Mouse (Mus musculus) skeletal muscle tissue, postnatal 0 days (tissue): ENCODE results near the gene Rad17. TPM values are rescaled to one million over a fixed set of nuclear protein-coding genes. Genes with fewer than 3 reads are reported as not detected.

Source experiments
- polyA plus RNA-seq: library from polyadenylated mRNA; unstranded; fragments of >200 nt; fragmentation: Nextera tagmentation; extraction: Ambion mirVana; gene quantifications from 2 replicates; pipeline ENCODE4 v1.2.1, GENCODE M21; 2015

The Rad17 gene
- polyA plus RNA-seq, result 14.4 and 14.9 TPM in 2 replicates

GRCm38 (mm10) chr13:100650550-100651438, at the start of gene Rad17, which contains the start of gene Ak6:
TSS of gene Rad17 (minus strand) at chr13:100651051.
TSS of gene Ak6 (plus strand) at chr13:100650979.

DNA sequence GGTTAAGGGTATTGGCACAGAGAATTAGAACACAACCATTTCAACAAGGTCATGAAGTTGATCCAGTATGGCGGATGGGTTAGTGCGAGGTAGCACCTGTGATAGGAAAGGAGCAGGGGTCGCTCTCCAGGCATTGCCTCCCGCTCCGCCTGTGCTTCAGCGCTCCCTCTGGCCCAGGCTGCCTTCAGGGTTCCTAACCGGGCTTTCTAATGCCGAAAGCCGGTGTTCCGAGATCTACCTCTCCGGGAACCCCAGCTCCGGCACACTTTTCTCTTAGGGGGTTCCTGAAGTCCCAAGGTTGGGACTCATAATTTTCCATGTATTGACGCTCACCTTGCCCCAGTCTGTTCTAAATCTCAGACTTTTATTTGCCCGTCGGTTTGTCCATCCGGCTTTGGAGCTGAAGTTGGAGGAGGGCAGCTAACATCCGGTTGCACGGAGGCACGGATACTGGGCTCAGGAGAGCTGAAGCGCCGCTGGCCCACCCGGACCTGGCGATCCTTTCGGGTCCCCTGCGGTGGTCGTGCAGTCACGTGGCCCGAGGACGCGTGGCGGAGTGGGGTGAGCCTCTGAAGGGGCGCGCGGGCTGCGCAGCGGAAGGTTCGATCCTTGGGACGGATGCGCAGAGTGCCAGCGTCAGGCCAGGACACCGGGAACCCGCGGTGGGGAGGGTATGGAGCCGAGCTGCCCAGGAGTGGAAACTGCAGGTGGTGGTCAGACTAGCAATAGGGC, 18.6 kb upstream of the Rad17 start, which contains the start of gene Ccdc125:
Gene Ccdc125, plus strand, starts transcription at position 427 of the 732 bp plus-strand sequence.

DNA sequence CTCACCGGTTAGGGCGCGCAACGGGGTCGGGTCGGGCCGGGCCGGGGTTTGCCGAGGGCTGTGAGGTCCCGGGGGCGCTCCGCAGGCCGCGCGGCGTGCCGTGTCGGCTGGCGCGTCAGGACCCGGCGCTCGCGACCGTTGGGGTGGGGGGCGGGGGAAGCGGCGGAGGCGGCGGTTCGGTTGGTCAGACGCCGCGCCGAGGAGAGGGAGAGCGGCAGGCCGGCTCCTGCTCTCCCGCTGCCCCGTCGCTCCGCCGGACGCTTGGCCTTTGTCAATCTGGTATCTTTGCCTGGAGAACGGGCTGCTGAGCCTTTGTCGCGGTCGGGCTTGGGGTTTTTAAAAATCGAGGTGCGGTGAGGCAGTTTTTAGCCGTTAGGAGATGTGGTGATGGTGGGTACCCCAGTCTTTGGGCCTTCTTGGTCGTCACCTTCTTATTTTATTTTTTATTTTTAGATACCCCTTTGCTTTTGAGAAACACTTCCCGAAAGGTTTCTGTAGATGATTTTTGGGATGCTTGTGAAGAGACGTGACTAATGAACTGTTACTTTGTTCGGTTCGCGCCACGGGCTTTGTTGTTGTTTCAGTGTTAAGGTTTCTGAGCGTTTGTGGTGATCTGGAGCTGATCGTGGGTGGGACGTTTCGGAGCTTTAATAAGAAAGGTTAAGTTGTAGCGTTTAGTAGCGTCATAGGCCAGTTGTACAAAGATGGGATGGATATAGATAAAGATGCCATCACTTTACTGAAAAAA, 762 bp upstream of the Rad17 start, which contains the start of gene Taf9:
Gene Taf9, plus strand, starts transcription at position 141 of the 748 bp plus-strand sequence.

DNA sequence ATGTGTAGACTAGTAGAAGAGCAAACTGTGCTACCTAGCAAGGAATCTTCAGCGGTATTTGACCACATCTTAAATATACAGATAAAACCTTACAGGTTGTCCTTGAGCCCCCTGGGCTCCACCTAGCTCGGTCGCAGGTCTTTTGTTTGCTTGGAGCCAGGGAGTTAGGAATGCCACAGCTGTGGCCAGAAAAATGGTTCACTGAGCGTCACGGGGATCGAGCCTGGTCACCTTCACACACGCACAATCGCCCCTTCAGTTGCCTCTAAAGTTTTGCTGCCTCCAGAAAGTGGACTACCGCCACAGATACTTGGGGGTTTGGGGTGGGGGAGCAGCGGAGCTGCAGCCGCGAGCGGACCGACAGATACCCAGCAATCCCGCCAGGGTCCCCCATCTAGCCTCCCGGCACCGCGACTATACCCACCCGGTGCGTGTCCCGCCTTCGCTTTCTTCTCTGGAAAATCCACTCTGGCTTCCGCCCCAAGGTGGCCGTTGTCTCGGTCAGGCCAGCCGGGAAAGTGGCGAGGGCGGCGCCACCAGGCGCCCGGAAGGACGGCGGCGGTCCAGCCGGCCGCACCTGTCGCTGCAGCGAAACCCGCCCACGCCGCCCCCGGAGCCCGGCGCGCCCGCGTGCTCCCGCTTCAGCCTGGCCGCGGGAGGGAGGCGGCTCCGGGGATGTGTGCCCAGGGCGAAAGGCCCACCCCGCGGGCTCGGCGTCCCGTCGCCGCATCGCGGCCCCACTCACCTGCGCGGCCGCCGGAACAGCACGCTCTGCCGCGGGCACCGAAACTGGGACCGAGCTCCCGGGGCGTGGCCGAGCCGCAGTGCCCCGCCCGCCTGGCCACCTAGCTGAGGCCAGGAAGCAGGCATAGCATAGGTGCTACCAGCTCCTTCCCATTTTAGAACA, 34.4 kb downstream of the Rad17 start, which contains the start of gene Marveld2:
Gene Marveld2, minus strand, starts transcription at position 791 of the 907 bp plus-strand sequence.

Other genes starting within 250 kb of the Rad17 start
- gene Naip1, start 198.2 kb downstream of the Rad17 start, polyA plus RNA-seq, result not detected in 2 replicates
- gene Gtf2h2, start 158.5 kb downstream of the Rad17 start, polyA plus RNA-seq, result 30.5 and 35.4 TPM in 2 replicates
- gene Ocln, start 98.3 kb downstream of the Rad17 start, polyA plus RNA-seq, result 0.33 and 0.43 TPM in 2 replicates
- gene Marveld2, start 34.1 kb downstream of the Rad17 start, polyA plus RNA-seq, result 3.9 and 4.5 TPM in 2 replicates
- 142 and 150 TPM in 2 replicates for gene Ak6, start 72 bp downstream of the Rad17 start, polyA plus RNA-seq
- gene Taf9, start 528 bp upstream of the Rad17 start, polyA plus RNA-seq, result 6.9 and 10.4 TPM in 2 replicates
- gene Ccdc125, start 18.7 kb upstream of the Rad17 start, polyA plus RNA-seq, result 1.4 and 1.8 TPM in 2 replicates
- gene Cdk7, start 79.9 kb upstream of the Rad17 start, polyA plus RNA-seq, result 46.7 and 50.0 TPM in 2 replicates
- 248 and 282 TPM in 2 replicates for gene Mrps36, start 93.6 kb upstream of the Rad17 start, polyA plus RNA-seq
- 6.2 and 6.7 TPM in 2 replicates for gene Cenph, start 124.8 kb upstream of the Rad17 start, polyA plus RNA-seq
- 31.4 and 34.7 TPM in 2 replicates for gene Ccnb1, start 135.5 kb upstream of the Rad17 start, polyA plus RNA-seq
- 21.9 and 25.6 TPM in 2 replicates for gene Slc30a5, start 182.4 kb upstream of the Rad17 start, polyA plus RNA-seq